Mouse (Mus musculus): ENCODE measurements around the gene Rab3il1. TPM values are rescaled to one million over a fixed set of nuclear protein-coding genes. Genes with fewer than 3 reads are reported as not detected.

Rab3il1 gene
- 19.7 and 23.0 TPM in 2 replicates for total RNA-seq (2014; rRNA removed)
- polyA plus RNA-seq (2015; fragmentation: Nextera tagmentation; extraction: Ambion mirVana): 20.1 and 22.2 TPM in 2 replicates

DNA sequence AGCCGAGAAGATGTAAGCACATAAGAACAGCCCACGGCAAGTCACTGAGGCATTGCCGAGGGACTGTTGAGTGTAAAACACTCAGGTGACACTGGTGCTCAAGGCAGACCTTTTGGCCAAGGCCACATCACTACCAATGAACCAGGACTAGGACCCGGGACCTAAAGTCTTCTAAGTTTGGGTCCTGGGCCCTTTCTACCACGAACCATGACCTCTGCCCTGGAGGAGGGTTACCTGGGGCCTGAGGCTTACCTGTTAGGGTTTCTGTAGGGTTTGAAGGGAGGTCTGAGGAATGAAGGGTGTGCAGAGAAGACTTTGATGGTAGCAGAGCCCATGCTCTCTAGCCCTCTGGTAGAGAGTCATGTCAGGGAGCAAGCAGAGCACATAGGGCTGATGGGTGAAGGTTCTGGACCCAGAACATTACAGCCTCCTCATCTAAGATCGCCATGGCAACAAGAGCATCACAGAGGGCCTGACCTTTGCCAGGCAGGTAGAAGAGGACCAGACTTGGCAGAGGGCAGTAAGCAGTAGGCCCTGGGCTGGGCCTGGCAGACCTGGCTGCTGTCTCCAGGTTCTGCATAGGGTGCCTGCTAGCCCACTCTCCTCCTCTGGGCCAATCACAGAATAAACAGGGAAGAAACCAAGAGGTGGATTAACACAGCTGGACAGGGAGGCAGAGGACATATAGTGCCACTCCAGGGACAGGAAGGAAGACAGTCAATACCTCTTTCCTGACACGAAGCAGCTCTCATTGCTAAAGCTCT lies at the start of gene Rab3il1, which contains the start of gene Best1:
Gene Rab3il1 (plus strand): TSS at position 464 of the 764 bp plus-strand sequence.
Gene Best1 (minus strand): TSS at position 428 of the 764 bp plus-strand sequence.
- ATAC-seq (no peak), DNase-seq (ENCODE audit: low spot score) (no peak)
- Histone ChIP-seq H3K9ac (replicated peaks; ENCODE audit: low read length) (no peak within 1 kb of the TSS), H3K36me3 (ENCODE audit: insufficient read depth, low read length) (no peaks in the 10 kb centered on the region), H3K4me2 (ENCODE audit: low read depth, low read length) (no peak within 1 kb of the TSS), H3K9me3 (ENCODE audit: low read length) (no peaks in the 10 kb centered on the region), H3K27ac (no peak within 1 kb of the TSS), H3K27me3 (ENCODE audit: insufficient read depth, low read length) (no peaks in the 10 kb centered on the region), H3K4me1 (ENCODE audit: insufficient read depth, low read length) (no peaks in the 10 kb centered on the region), H3K4me3 (ENCODE audit: low read length) (no peak within 1 kb of the TSS)
- 82% methylated on average over 7 of the region's 7 CpGs for WGBS
- no peak for TF ChIP-seq CTCF (IDR thresholded peaks at IDR 0.05; ENCODE audit: low read depth)

DNA sequence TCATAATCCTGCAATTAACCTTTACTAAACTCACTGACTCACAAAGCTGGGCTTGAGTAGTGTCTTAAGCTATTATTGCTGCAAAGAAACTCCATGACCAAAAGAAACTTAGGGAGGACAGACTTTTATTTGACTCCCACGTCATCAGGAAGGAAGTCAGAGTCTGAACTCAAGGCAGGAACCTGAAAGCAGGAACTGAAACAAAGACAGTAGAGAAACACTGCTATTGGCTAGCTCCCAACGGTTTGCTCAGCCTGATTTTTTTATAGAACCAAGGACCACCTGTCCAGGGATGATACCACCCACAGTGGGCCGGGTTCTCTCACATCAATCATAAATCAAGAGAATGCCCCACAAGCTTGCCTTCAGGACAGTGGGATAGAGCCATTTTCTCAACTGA lies 49.1 kb upstream of the Rab3il1 start:
- Histone ChIP-seq H3K9ac (replicated peaks; ENCODE audit: low read length) (no peak overlapping the region), H3K27me3 (ENCODE audit: insufficient read depth, low read length) (no peaks in the 10 kb centered on the region), H3K36me3 (ENCODE audit: insufficient read depth, low read length) (no peaks in the 10 kb centered on the region), H3K27ac (no peak overlapping the region), H3K4me3 (ENCODE audit: low read length) (no peak overlapping the region), H3K9me3 (ENCODE audit: low read length) (no peaks in the 10 kb centered on the region), H3K4me2 (ENCODE audit: low read depth, low read length) (no peak overlapping the region), H3K4me1 (ENCODE audit: insufficient read depth, low read length) (no peaks in the 10 kb centered on the region; the same call in 1 of the 2 replicates)
- ATAC-seq: no peak
- TF ChIP-seq CTCF (IDR thresholded peaks at IDR 0.05; ENCODE audit: low read depth): no peak
- no peak for DNase-seq (ENCODE audit: low spot score)
- WGBS: 69% methylated on average over 3 of the region's 3 CpGs

DNA sequence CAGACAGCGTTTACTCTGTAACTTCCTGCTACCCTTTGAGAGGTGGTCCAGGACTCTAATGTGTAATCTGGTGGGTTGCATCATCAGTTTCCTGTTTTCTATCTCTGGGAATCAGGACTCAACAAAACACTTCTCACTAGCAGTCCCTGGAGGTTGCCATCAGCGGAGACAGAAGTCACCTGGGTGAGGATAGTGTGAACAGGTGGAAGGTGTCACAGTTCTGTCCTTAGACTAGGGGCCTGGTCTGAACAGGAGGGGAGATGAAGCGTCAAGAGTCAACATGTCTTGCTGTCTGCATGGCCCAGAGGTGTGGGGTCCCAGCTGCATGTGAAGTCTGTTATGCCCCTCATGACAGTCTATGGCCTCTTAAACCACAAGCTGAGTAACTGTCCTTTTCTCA lies 48.6 kb upstream of the Rab3il1 start:
- H3K27me3 ChIP-seq (ENCODE audit: insufficient read depth, low read length): no peaks in the 10 kb centered on the region
- no peak for TF ChIP-seq CTCF (IDR thresholded peaks at IDR 0.05; ENCODE audit: low read depth)
- no peak overlapping the region for H3K27ac ChIP-seq
- no peaks in the 10 kb centered on the region for H3K36me3 ChIP-seq (ENCODE audit: insufficient read depth, low read length)
- no peaks in the 10 kb centered on the region for H3K9me3 ChIP-seq (ENCODE audit: low read length)
- no peaks in the 10 kb centered on the region; the same call in 1 of the 2 replicates for H3K4me1 ChIP-seq (ENCODE audit: insufficient read depth, low read length)
- no peak for DNase-seq (ENCODE audit: low spot score)
- no peak overlapping the region for H3K4me3 ChIP-seq (ENCODE audit: low read length)
- WGBS: 89% methylated on average over 3 of the region's 3 CpGs
- ATAC-seq: no peak
- no peak overlapping the region for H3K9ac ChIP-seq (replicated peaks; ENCODE audit: low read length)
- H3K4me2 ChIP-seq (ENCODE audit: low read depth, low read length): no peak overlapping the region

DNA sequence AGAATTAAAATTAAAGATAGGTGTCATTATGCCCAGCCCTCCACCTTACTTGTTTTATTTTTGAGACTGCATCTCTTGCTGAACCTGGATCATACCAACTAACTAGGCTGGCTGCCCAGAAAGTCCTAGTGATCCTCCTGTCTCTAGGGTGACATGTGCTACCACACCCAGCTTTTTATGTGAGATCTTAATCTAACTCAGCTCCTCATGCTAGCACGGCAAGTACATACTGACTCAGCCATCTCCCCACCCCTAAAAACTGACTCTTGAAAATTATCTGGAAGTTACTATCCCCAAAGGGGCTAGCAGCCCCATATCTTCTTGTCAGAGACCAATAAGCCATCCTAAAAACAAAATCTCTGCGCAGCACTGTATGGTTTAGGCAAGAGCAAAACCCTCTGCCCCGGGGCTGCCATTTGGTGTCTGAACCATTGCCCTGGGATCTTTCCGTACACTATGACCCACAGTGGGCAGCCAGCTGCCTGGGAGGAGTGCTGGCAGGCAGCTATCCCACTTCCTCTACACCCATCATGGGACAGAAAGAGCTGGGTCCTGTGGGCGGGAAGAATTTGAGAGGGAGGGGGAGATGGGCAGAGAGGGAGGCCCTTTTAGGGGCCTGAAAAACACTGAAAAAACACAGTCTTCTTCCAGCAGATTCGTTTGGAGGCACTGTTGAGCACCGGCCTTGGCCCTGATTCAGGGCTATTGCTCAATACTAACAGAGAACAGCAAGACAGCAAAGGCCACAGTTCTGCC lies 47.2 kb upstream of the Rab3il1 start:
- H3K9me3 ChIP-seq (ENCODE audit: low read length): no peaks in the 10 kb centered on the region
- H3K9ac ChIP-seq (replicated peaks; ENCODE audit: low read length): 0 out of 2 replicates have a peak overlapping the region, but pooled peaks have one; percentile 9
- DNase-seq (ENCODE audit: low spot score): peak; percentile 78
- no peak overlapping the region for H3K4me3 ChIP-seq (ENCODE audit: low read length)
- 33% methylated on average over 7 of the region's 7 CpGs for WGBS
- H3K4me1 ChIP-seq (ENCODE audit: insufficient read depth, low read length): no peaks in the 10 kb centered on the region; the same call in 1 of the 2 replicates
- TF ChIP-seq CTCF (IDR thresholded peaks at IDR 0.05; ENCODE audit: low read depth): no peak
- H3K27ac ChIP-seq: peak overlapping the region; percentile 82
- no peaks in the 10 kb centered on the region for H3K27me3 ChIP-seq (ENCODE audit: insufficient read depth, low read length)
- peak overlapping the region; percentile 18; the same call in 1 of the 2 replicates for H3K4me2 ChIP-seq (ENCODE audit: low read depth, low read length)
- peak; percentile 85 for ATAC-seq
- H3K36me3 ChIP-seq (ENCODE audit: insufficient read depth, low read length): no peaks in the 10 kb centered on the region

DNA sequence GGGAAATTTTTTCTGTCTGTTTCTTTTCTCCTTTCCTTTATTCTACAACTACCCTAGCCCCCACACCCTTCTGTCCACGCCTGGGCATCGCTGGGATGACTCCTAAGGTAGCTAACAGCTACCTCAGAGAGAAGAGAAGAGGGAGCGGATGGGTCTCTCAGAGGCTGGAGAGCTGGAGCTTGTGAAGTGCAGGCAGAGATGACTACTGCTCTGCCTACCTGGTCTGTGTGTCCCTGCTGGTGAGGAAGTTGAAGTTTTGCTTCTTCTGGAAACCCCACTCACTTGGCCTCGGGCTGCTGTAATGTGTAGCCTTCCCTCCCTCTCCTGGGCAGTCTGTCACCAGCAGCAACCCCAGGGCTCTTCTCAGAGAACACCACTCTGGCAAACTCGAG lies 46.7 kb upstream of the Rab3il1 start:
- H3K27ac ChIP-seq: peak overlapping the region; percentile 82
- TF ChIP-seq CTCF (IDR thresholded peaks at IDR 0.05; ENCODE audit: low read depth): peak; percentile 12; the same call in 1 of the 2 replicates
- H3K4me2 ChIP-seq (ENCODE audit: low read depth, low read length): peak overlapping the region; percentile 18; the same call in 1 of the 2 replicates
- H3K9me3 ChIP-seq (ENCODE audit: low read length): no peaks in the 10 kb centered on the region
- no peak overlapping the region for H3K4me3 ChIP-seq (ENCODE audit: low read length)
- no peaks in the 10 kb centered on the region for H3K36me3 ChIP-seq (ENCODE audit: insufficient read depth, low read length)
- H3K27me3 ChIP-seq (ENCODE audit: insufficient read depth, low read length): no peaks in the 10 kb centered on the region
- no peaks in the 10 kb centered on the region; the same call in 1 of the 2 replicates for H3K4me1 ChIP-seq (ENCODE audit: insufficient read depth, low read length)
- ATAC-seq: peak; percentile 50
- 0 out of 2 replicates have a peak overlapping the region, but pooled peaks have one; percentile 9 for H3K9ac ChIP-seq (replicated peaks; ENCODE audit: low read length)
- no peak for DNase-seq (ENCODE audit: low spot score)
- WGBS: 41% methylated on average over 5 of the region's 5 CpGs

DNA sequence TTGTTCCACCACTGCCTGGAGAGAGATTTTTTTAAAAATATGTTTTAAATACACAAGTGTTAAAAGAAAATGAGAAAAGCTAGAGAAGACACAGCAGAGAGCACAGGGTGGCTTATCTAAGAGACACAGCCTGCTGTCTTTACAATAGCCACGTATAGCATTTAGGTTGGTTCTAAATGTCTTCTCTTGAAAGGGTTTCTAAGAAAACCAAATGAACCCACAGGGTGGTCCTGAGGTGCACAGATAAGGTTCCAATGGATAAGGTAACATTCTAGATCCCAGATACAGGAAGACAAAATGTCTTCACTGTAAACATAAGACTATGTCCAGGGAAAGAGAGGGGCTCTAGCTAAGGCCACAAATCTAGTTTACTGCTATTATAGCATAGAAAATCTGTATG lies 46.0 kb upstream of the Rab3il1 start:
- H3K27ac ChIP-seq: peak overlapping the region; percentile 82; the same call in 1 of the 2 replicates
- DNase-seq (ENCODE audit: low spot score): no peak
- H3K9ac ChIP-seq (replicated peaks; ENCODE audit: low read length): no peak overlapping the region
- TF ChIP-seq CTCF (IDR thresholded peaks at IDR 0.05; ENCODE audit: low read depth): no peak
- 74% methylated on average over 1 of the region's 1 CpGs for WGBS
- H3K4me3 ChIP-seq (ENCODE audit: low read length): no peak overlapping the region
- no peaks in the 10 kb centered on the region for H3K36me3 ChIP-seq (ENCODE audit: insufficient read depth, low read length)
- no peak overlapping the region for H3K4me2 ChIP-seq (ENCODE audit: low read depth, low read length)
- H3K27me3 ChIP-seq (ENCODE audit: insufficient read depth, low read length): no peaks in the 10 kb centered on the region
- no peak for ATAC-seq
- H3K9me3 ChIP-seq (ENCODE audit: low read length): no peaks in the 10 kb centered on the region
- no peaks in the 10 kb centered on the region; the same call in 1 of the 2 replicates for H3K4me1 ChIP-seq (ENCODE audit: insufficient read depth, low read length)
